Mouse (Mus musculus) lung, postnatal 14 days (tissue): Measurements from ENCODE around the gene Gm11444.

Experiments used
- DNase-seq: peaks from one replicate; pipeline ENCODE4 v3.0.0; 2021

Gm11444 gene

GRCm38 (mm10) chr11:85850233-85850632 lies at the start of gene Gm11444:
TSS of gene Gm11444 (minus strand) at chr11:85850333.
- no peak for DNase-seq

GRCm38 (mm10) chr11:85896335-85896985 lies 46.3 kb upstream of the Gm11444 start:
- peak; percentile 51 for DNase-seq

GRCm38 (mm10) chr11:85894731-85895545 lies 44.8 kb upstream of the Gm11444 start:
- peak; percentile 75 for DNase-seq

- no peak for DNase-seq
Observed at GRCm38 (mm10) chr11:85894136-85894530, 44.0 kb upstream of the Gm11444 start.

GRCm38 (mm10) chr11:85893400-85894135 lies 43.4 kb upstream of the Gm11444 start:
- no peak for DNase-seq

- DNase-seq = no peak
Observed at GRCm38 (mm10) chr11:85892771-85893170, 42.6 kb upstream of the Gm11444 start.

- no peak for DNase-seq
Observed at GRCm38 (mm10) chr11:85891692-85892040, 41.5 kb upstream of the Gm11444 start.

GRCm38 (mm10) chr11:85891010-85891691 lies 41.0 kb upstream of the Gm11444 start:
- peak; percentile 37 for DNase-seq

- no peak for DNase-seq
Observed at GRCm38 (mm10) chr11:85890563-85890845, 40.4 kb upstream of the Gm11444 start.

GRCm38 (mm10) chr11:85889730-85890562 lies 39.8 kb upstream of the Gm11444 start:
- no peak for DNase-seq

- DNase-seq = no peak
Observed at GRCm38 (mm10) chr11:85889056-85889729, 39.1 kb upstream of the Gm11444 start.

GRCm38 (mm10) chr11:85888451-85888961 lies 38.4 kb upstream of the Gm11444 start:
- no peak for DNase-seq

GRCm38 (mm10) chr11:85887801-85888450 lies 37.8 kb upstream of the Gm11444 start:
- no peak for DNase-seq

GRCm38 (mm10) chr11:85887273-85887672 lies 37.1 kb upstream of the Gm11444 start:
- DNase-seq = no peak

- DNase-seq = no peak
Observed at GRCm38 (mm10) chr11:85886429-85886785, 36.3 kb upstream of the Gm11444 start.

- DNase-seq = peak; percentile 75
Observed at GRCm38 (mm10) chr11:85885665-85886428, 35.7 kb upstream of the Gm11444 start, which contains the start of gene Tbx4. TSS of gene Tbx4 (plus strand) at chr11:85886422.

- no peak for DNase-seq
Observed at GRCm38 (mm10) chr11:85884498-85884897, 34.4 kb upstream of the Gm11444 start.

GRCm38 (mm10) chr11:85876059-85876788 lies 26.1 kb upstream of the Gm11444 start:
- DNase-seq = no peak

- no peak for DNase-seq
Observed at GRCm38 (mm10) chr11:85864363-85864762, 14.2 kb upstream of the Gm11444 start.
